Mouse (Mus musculus) heart, postnatal 0 days (tissue): ENCODE data around the gene Tomm40l.

Source experiments
- CTCF ChIP-seq: IDR thresholded peaks from 2 replicates; pipeline ENCODE4 v1.5.1; 2016; ENCODE audit warnings: antibody characterized with exemption, control low read depth, low read depth
- EP300 ChIP-seq: IDR thresholded peaks from 2 replicates; pipeline ENCODE4 v1.6.1; 2016; ENCODE audit warnings: antibody characterized with exemption, low read depth

- TF ChIP-seq CTCF (no peak), EP300 (no peak)
Measured at GRCm38 (mm10) chr1:171237438-171237837, 15.1 kb upstream of the Tomm40l start.
